Mouse (Mus musculus): ENCODE results near the gene Adamtsl1. TPM values are rescaled to one million over a fixed set of nuclear protein-coding genes. Genes with fewer than 3 reads are reported as not detected.

Adamtsl1 gene
- polyA plus RNA-seq, 1 experiment from 2014 or later, result 13.2 TPM

DNA sequence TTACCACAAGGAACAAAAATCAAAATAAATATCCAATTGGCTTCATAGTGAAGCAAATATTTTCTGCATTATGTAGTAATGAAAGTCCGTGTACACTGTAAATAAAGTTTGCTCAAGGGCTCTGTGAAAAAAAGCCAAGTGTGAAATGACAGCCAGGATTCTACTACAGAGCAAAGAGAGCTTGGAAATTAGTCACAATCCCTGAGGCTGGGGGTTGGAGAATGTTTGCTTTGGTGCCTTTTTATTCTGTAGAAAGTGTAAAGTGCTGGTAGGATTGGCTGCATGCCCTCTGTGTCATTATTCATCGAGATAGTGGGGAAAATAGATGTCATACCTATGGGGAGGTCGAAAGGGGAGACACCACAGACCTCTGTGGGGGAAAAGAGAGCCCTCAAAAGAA is 516.2 kb downstream of the Adamtsl1 start:
- ATAC-seq (replicated peaks; ENCODE audit: insufficient number of reproducible peaks, low FRiP score, low TSS enrichment), result no peak
- WGBS (ENCODE audit: insufficient replicate concordance), result 62% methylated on average over 3 of the region's 3 CpGs
- no peak overlapping the region for H3K9ac ChIP-seq (ENCODE audit: low read depth, low read length)
- H3K9me3 ChIP-seq (replicated peaks; ENCODE audit: control insufficient read depth, low read length), result no peaks in the 10 kb centered on the region
- H3K27ac ChIP-seq (ENCODE audit: low read depth, low read length), result no peak overlapping the region
- H3K4me1 ChIP-seq (ENCODE audit: control insufficient read depth, insufficient read depth, low read length), result no peaks in the 10 kb centered on the region
- no peak overlapping the region for H3K4me3 ChIP-seq (ENCODE audit: low read depth, low read length)
- H3K27me3 ChIP-seq (ENCODE audit: control insufficient read depth, insufficient read depth, low read length), result no peaks in the 10 kb centered on the region
- H3K36me3 ChIP-seq (ENCODE audit: control insufficient read depth, insufficient read depth, low read length), result no peaks in the 10 kb centered on the region
- no peak overlapping the region for H3K4me2 ChIP-seq

DNA sequence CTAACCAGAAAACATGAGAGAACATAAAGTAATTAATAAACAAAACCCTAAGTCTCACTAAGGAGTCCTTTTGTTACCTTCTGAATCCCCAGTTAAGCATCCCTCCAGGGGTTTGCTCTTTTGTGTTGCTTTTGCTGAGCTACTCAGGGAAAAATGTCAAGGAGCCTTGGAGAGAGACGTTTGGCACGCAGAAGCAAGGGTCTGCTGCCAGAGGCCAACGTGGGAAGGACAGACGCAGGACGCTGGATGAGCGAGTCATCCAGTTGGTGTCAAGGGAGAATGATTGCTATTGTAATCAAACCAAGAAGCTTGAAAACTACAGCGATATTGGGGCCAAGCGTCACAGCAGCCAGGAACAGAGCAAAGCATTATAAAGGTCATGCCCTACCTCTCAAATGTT is 517.1 kb downstream of the Adamtsl1 start:
- WGBS (ENCODE audit: insufficient replicate concordance), result 52% methylated on average over 8 of the region's 8 CpGs
- Histone ChIP-seq H3K9ac (ENCODE audit: low read depth, low read length) (no peak overlapping the region), H3K36me3 (ENCODE audit: control insufficient read depth, insufficient read depth, low read length) (no peaks in the 10 kb centered on the region), H3K27ac (ENCODE audit: low read depth, low read length) (no peak overlapping the region), H3K4me3 (ENCODE audit: low read depth, low read length) (no peak overlapping the region), H3K4me1 (ENCODE audit: control insufficient read depth, insufficient read depth, low read length) (no peaks in the 10 kb centered on the region), H3K9me3 (replicated peaks; ENCODE audit: control insufficient read depth, low read length) (no peaks in the 10 kb centered on the region), H3K27me3 (ENCODE audit: control insufficient read depth, insufficient read depth, low read length) (no peaks in the 10 kb centered on the region), H3K4me2 (no peak overlapping the region)
- ATAC-seq (replicated peaks; ENCODE audit: insufficient number of reproducible peaks, low FRiP score, low TSS enrichment), result no peak

DNA sequence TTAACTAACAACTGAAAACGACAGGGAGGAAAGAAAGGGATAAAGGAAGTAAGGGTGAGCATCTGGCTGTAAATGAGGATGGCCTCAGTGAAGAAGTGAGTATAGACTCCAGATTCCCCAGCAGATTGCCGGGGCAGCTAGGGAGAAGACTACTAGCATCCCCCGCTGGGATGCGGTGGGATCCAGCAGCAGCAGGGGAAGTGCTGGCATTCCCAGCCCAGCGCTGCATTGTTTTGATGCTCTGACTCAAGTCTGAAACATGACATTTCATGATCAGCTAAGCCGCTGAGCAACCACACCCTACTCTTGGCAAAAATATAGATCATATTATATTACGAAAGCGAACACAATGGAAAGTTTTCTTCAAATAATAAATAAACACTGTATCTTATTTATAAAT is 526.9 kb downstream of the Adamtsl1 start:
- 48% methylated on average over 8 of the region's 8 CpGs for WGBS (ENCODE audit: insufficient replicate concordance)
- no peak overlapping the region for H3K27ac ChIP-seq (ENCODE audit: low read depth, low read length)
- no peaks in the 10 kb centered on the region for H3K27me3 ChIP-seq (ENCODE audit: control insufficient read depth, insufficient read depth, low read length)
- ATAC-seq (replicated peaks; ENCODE audit: insufficient number of reproducible peaks, low FRiP score, low TSS enrichment), result no peak
- no peaks in the 10 kb centered on the region for H3K9me3 ChIP-seq (replicated peaks; ENCODE audit: control insufficient read depth, low read length)
- H3K36me3 ChIP-seq (ENCODE audit: control insufficient read depth, insufficient read depth, low read length), result no peaks in the 10 kb centered on the region
- no peak overlapping the region for H3K9ac ChIP-seq (ENCODE audit: low read depth, low read length)
- no peaks in the 10 kb centered on the region for H3K4me1 ChIP-seq (ENCODE audit: control insufficient read depth, insufficient read depth, low read length)
- no peak overlapping the region for H3K4me3 ChIP-seq (ENCODE audit: low read depth, low read length)
- H3K4me2 ChIP-seq, result no peak overlapping the region

DNA sequence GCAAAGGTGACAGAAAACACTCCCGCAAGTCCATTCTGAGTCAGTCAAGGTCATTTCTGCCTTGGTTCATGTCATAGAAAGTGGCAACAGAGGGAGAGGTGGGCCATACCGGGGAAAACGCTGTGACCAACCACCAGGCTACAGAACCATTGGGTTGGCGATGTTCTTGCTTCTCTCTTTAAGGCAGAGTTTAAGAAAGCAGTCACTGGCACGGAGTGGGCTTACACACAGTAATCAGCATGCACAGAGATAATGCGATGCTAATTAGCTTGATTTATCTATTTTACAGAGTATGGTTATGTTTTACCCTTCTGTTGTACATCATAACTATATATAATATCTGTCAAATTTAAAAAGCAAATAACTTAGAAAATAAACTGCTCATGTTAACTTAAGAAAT is 531.5 kb downstream of the Adamtsl1 start:
- H3K4me3 ChIP-seq (ENCODE audit: low read depth, low read length), result no peak overlapping the region
- H3K36me3 ChIP-seq (ENCODE audit: control insufficient read depth, insufficient read depth, low read length), result no peaks in the 10 kb centered on the region
- no peak for ATAC-seq (replicated peaks; ENCODE audit: insufficient number of reproducible peaks, low FRiP score, low TSS enrichment)
- H3K27ac ChIP-seq (ENCODE audit: low read depth, low read length), result no peak overlapping the region
- no peaks in the 10 kb centered on the region for H3K4me1 ChIP-seq (ENCODE audit: control insufficient read depth, insufficient read depth, low read length)
- H3K9ac ChIP-seq (ENCODE audit: low read depth, low read length), result no peak overlapping the region
- H3K4me2 ChIP-seq, result no peak overlapping the region
- no peaks in the 10 kb centered on the region for H3K9me3 ChIP-seq (replicated peaks; ENCODE audit: control insufficient read depth, low read length)
- H3K27me3 ChIP-seq (ENCODE audit: control insufficient read depth, insufficient read depth, low read length), result no peaks in the 10 kb centered on the region
- WGBS (ENCODE audit: insufficient replicate concordance), result 76% methylated on average over 6 of the region's 6 CpGs

DNA sequence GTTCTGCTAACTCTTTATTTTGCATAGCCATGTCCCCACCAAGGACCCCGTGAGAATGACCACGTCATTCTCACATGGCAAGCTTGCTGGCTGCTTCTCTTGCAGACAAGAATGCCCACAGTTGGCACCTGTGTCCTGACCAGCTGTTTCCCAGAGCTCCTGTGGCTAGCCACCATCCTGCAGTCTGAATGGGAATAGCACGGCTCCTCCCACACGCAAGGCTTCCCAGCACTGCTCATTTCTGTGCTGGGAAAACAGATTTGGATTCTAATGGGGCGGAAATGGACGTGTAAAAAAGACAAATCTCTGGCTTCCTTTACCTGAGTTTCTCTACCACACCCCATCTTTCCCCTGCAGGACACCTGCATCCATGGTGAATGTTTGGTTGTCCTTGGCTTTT is 531.9 kb downstream of the Adamtsl1 start:
- Histone ChIP-seq H3K27ac (ENCODE audit: low read depth, low read length) (no peak overlapping the region), H3K9me3 (replicated peaks; ENCODE audit: control insufficient read depth, low read length) (no peaks in the 10 kb centered on the region), H3K9ac (ENCODE audit: low read depth, low read length) (no peak overlapping the region), H3K4me3 (ENCODE audit: low read depth, low read length) (no peak overlapping the region), H3K4me1 (ENCODE audit: control insufficient read depth, insufficient read depth, low read length) (no peaks in the 10 kb centered on the region), H3K27me3 (ENCODE audit: control insufficient read depth, insufficient read depth, low read length) (no peaks in the 10 kb centered on the region), H3K4me2 (no peak overlapping the region), H3K36me3 (ENCODE audit: control insufficient read depth, insufficient read depth, low read length) (no peaks in the 10 kb centered on the region)
- ATAC-seq (replicated peaks; ENCODE audit: insufficient number of reproducible peaks, low FRiP score, low TSS enrichment), result no peak
- 65% methylated on average over 6 of the region's 6 CpGs for WGBS (ENCODE audit: insufficient replicate concordance)

DNA sequence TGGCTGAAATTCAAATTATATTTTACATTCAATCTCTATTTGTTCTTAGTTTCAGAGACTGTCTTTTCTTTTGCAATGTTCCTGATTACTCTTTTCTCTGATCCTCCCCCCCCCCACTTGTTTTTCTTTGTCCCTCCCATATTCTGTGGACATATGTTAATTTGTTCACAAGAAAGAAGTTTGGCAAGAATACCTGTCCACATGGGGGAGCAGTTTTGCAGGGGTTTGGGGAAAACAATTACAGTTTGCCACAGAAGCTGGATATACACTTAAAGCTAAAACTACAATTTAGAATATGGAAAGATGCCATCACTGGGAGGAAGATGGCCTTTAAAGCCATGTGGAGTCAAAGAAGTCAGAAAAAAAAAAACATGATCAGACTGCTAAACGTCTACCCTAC is 532.9 kb downstream of the Adamtsl1 start:
- Histone ChIP-seq H3K4me2 (no peak overlapping the region), H3K36me3 (ENCODE audit: control insufficient read depth, insufficient read depth, low read length) (no peaks in the 10 kb centered on the region), H3K9me3 (replicated peaks; ENCODE audit: control insufficient read depth, low read length) (no peaks in the 10 kb centered on the region), H3K27me3 (ENCODE audit: control insufficient read depth, insufficient read depth, low read length) (no peaks in the 10 kb centered on the region), H3K4me3 (ENCODE audit: low read depth, low read length) (no peak overlapping the region), H3K4me1 (ENCODE audit: control insufficient read depth, insufficient read depth, low read length) (no peaks in the 10 kb centered on the region), H3K9ac (ENCODE audit: low read depth, low read length) (no peak overlapping the region), H3K27ac (ENCODE audit: low read depth, low read length) (no peak overlapping the region)
- ATAC-seq (replicated peaks; ENCODE audit: insufficient number of reproducible peaks, low FRiP score, low TSS enrichment), result no peak
- 70% methylated on average over 1 of the region's 1 CpGs for WGBS (ENCODE audit: insufficient replicate concordance)

DNA sequence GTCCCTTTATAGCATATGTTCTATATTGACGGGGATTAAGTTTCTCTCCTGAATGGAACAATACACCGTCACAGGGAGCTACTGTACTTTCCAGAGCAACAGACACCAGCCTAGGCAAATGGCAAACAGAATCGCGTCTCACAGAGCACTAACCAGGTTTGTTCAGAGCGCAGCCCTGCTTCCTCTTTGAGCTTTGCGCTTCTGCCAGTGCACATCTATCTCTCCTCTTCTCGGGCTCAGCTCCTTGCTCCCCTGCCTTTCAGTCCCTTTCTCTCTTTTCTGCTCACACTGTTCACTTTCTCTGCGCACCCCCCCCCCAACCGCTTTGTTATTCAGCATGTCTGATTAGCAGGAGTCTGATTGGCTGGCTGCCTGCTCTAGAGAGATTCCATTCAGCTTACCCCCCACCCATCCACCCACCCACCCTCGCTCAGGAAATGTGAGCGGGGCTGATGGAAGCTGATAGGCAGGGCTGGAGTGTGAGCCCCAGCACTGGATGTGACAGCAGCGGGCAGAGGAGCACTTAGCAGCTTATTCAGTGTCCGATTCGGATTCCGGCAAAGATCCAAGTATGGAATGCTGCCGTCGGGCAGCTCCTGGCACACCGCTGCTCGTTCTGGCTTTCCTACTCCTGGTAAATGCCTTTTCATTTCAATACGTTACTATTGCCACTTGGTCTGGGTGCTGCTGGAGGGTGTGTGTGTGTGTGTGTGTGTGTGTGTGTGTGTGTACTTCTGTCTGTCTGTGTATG is 539.7 kb downstream of the Adamtsl1 start:
- Histone ChIP-seq H3K9ac (ENCODE audit: low read depth, low read length) (peak overlapping the region; percentile 67), H3K4me2 (peak overlapping the region; percentile 67), H3K4me1 (ENCODE audit: control insufficient read depth, insufficient read depth, low read length) (no peaks in the 10 kb centered on the region), H3K27me3 (ENCODE audit: control insufficient read depth, insufficient read depth, low read length) (no peaks in the 10 kb centered on the region), H3K36me3 (ENCODE audit: control insufficient read depth, insufficient read depth, low read length) (no peaks in the 10 kb centered on the region), H3K9me3 (replicated peaks; ENCODE audit: control insufficient read depth, low read length) (no peaks in the 10 kb centered on the region), H3K4me3 (ENCODE audit: low read depth, low read length) (peak overlapping the region; percentile 57), H3K27ac (ENCODE audit: low read depth, low read length) (peak overlapping the region; percentile 82)
- 1% methylated on average over 20 of the region's 20 CpGs for WGBS (ENCODE audit: insufficient replicate concordance)
- ATAC-seq (replicated peaks; ENCODE audit: insufficient number of reproducible peaks, low FRiP score, low TSS enrichment), result peak; percentile 91

DNA sequence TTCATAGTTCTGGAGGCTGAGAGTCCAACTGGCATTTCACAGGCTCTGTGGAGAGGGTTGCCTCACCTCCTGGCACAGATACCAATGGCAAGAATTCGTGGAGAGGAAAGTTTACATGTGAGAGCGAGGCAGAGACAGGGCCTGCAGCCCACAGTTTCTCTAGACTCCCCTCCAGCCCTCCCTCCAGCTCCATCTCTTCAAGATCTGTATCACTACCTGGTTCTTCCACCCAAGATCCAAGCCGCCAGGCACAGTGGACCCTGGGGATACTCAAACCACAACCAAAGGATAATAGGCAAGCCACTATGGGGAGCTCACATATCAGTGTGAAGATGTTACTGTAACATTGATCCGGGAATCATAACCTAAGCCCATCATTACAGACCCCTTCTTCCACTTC is 546.6 kb downstream of the Adamtsl1 start:
- ATAC-seq (replicated peaks; ENCODE audit: insufficient number of reproducible peaks, low FRiP score, low TSS enrichment), result no peak
- H3K4me2 ChIP-seq, result no peak overlapping the region
- H3K36me3 ChIP-seq (ENCODE audit: control insufficient read depth, insufficient read depth, low read length), result no peaks in the 10 kb centered on the region
- no peak overlapping the region for H3K27ac ChIP-seq (ENCODE audit: low read depth, low read length)
- no peak overlapping the region for H3K4me3 ChIP-seq (ENCODE audit: low read depth, low read length)
- H3K4me1 ChIP-seq (ENCODE audit: control insufficient read depth, insufficient read depth, low read length), result no peaks in the 10 kb centered on the region
- H3K9ac ChIP-seq (ENCODE audit: low read depth, low read length), result no peak overlapping the region
- no peaks in the 10 kb centered on the region for H3K9me3 ChIP-seq (replicated peaks; ENCODE audit: control insufficient read depth, low read length)
- WGBS (ENCODE audit: insufficient replicate concordance), result 73% methylated on average over 4 of the region's 4 CpGs
- no peaks in the 10 kb centered on the region for H3K27me3 ChIP-seq (ENCODE audit: control insufficient read depth, insufficient read depth, low read length)

DNA sequence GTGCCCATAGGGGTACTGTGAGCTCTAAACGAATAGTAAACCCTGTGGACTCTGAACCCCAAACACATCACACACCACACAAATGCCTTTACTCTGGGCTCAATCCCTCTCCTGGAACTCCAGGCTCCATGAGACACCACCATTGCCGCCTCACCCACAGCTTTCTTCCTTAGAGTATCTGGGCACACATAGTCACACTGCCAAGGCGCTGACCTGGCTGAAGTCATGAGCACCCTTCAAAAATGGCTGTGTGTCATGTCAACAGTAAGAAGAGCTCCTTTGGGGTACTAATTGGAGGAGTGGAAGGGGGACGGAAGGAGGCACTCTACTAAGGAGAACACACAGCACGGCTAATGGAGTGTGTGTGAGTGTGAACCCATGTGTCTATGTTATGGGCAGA is 554.4 kb downstream of the Adamtsl1 start:
- WGBS (ENCODE audit: insufficient replicate concordance), result 75% methylated on average over 5 of the region's 5 CpGs
- Histone ChIP-seq H3K4me1 (ENCODE audit: control insufficient read depth, insufficient read depth, low read length) (peaks cover 5% of the 10 kb centered on the region; the same call in 1 of the 2 replicates), H3K36me3 (ENCODE audit: control insufficient read depth, insufficient read depth, low read length) (no peaks in the 10 kb centered on the region), H3K27me3 (ENCODE audit: control insufficient read depth, insufficient read depth, low read length) (no peaks in the 10 kb centered on the region), H3K9ac (ENCODE audit: low read depth, low read length) (no peak overlapping the region), H3K4me3 (ENCODE audit: low read depth, low read length) (no peak overlapping the region), H3K27ac (ENCODE audit: low read depth, low read length) (no peak overlapping the region), H3K9me3 (replicated peaks; ENCODE audit: control insufficient read depth, low read length) (no peaks in the 10 kb centered on the region), H3K4me2 (no peak overlapping the region)
- ATAC-seq (replicated peaks; ENCODE audit: insufficient number of reproducible peaks, low FRiP score, low TSS enrichment), result no peak

Measured in heart, embryonic 11.5 days (tissue).